Mouse (Mus musculus) gastrocnemius, adult 18-20 months (tissue): ENCODE results near the gene Stx12. TPM values are rescaled to one million over a fixed set of nuclear protein-coding genes. Genes with fewer than 3 reads are reported as not detected.

Source experiments
- DNase-seq: peaks from one replicate; pipeline ENCODE4 v3.0.0; 2021; ENCODE audit warnings: low spot score
- total RNA-seq, 2 experiments: library from RNA; stranded (reverse); gene quantifications; 2 replicates each; pipeline ENCODE4 v1.2.3; 2021

The Stx12 gene
- total RNA-seq, 2 experiments from 2014 or later: 24.6 to 26.5 TPM

DNA sequence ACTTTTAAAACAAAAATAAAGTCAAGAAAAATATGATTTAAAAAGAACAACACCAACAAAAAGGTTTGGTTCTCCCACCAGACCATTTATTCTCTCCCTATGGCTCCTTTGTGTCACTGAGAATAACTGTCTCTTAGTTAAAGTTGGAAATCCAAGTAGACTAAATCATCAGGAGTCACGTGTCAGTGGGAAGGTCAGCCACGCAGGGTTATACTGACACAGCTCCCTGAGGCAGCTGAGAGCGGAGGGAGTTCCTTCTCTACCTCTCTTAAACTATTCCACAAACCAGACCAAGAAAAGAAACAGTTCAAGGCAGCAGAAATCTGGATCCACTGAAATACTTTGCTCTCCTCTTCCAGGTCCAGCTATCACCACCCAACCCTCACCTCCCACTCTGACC, 13.2 kb downstream of the Stx12 start:
- no peak for DNase-seq

DNA sequence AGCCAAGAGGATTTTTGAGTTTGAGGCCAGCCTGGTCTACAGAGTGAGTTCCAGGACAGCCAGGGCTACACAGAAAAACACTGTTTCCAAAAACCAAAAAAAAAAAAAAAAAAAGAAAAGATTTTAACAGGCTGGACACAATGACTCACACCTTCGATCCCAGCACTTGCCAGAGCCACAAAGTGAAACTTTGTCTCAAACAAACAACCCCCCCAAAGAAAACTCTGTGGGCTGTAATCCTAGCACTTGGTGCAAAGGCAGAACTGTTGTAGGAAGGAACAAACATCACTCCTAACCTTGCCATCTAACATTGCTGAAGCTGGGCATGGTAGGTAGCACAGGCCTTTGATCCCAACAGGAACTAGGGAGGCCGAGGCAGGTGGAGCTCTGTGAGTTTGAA, 19.5 kb downstream of the Stx12 start:
- DNase-seq: no peak

DNA sequence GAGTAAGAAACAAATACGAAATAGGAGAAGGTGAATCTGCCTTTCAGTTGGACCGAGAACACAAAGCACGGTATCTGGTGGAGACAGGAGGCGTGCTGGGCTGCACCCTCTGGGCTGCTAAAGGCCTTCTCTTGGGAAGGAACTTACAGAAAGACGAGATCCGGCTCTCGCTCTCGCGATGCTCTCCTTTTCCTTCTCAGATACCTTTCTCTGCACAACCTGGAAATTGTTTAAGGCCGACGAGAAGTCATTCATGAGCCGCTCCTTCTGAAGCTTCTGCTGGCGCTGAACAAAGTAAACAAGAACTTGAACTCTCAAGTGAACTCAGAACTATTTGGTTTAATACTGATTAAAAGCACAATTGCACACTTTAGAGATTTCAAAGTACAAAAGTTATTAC, 21.3 kb downstream of the Stx12 start:
- no peak for DNase-seq

DNA sequence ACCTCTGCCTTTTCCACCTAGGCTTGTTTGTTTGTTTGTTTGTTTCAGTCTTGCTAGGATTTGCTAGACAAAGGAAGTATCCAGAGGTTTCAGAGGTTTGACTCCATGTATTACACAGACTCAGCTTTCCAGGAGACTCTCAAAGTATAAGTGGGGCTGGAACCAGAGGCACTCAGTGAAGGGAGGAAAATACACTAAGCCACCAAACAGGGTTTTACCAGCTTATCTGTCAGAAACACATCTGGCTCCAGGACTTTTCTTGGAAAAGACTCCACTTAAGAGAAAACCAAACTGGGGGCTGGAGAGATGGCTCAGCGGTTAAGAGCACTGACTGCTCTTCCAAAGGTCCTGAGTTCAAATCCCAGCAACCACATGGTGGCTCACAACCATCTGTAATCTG, 23.4 kb downstream of the Stx12 start:
- no peak for DNase-seq

DNA sequence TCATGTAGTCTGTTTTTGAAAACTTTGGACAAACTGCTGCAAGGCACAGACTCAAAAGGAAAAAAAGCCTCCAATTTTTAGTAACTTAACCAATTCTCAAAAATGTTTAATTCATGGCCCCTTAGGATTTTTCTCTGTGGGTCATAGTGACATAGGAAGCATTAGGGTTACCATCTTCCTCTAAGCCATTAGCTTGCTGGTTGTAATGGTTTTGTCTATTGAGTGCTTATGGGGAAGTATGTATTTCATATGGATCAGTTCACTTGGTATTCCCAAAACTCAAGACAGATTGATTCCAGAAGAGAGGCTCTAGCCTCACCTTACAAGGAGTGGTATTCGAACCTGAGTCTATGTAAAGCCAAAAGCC, 40.6 kb downstream of the Stx12 start:
- DNase-seq: no peak

DNA sequence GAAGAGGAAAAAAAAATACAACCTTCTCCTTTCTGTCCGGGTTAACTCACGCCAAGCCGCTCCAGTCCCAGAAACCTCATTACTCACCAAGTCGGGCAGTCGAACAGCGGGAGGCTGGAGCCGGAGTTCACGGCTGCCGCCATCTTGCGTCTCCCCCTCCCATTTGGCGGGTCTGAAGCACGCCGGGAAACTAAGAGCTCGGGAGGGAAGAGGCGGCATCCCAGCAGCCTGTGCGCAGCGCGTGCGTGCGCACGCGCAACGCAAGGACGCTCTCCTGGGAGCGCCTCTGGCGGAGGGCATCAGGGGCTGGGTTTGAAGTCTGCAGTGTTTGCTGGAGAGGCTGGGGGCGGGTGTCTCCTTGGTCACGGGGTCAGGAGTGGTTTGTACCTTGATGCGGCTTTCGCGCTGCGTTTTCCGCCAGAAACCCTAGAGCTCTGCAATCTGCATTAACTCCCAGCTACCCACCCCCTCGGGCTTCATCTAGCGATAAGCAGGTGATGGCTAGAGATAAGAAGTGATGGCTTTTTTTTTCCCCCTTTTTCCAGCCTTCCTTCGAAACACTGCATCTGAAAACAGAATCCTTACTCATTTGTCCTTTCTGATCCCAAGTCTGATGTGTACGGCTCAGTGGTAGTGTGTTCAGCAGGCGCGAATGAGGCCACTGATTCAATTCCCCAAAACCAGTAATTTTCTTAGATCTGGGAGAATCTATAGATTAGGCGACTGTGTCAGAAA, 41.2 kb downstream of the Stx12 start, which contains the start of gene Ppp1r8:
Ppp1r8 (minus strand) TSS at position 200 of the 735 bp plus-strand sequence.
- DNase-seq: peak; percentile 87

DNA sequence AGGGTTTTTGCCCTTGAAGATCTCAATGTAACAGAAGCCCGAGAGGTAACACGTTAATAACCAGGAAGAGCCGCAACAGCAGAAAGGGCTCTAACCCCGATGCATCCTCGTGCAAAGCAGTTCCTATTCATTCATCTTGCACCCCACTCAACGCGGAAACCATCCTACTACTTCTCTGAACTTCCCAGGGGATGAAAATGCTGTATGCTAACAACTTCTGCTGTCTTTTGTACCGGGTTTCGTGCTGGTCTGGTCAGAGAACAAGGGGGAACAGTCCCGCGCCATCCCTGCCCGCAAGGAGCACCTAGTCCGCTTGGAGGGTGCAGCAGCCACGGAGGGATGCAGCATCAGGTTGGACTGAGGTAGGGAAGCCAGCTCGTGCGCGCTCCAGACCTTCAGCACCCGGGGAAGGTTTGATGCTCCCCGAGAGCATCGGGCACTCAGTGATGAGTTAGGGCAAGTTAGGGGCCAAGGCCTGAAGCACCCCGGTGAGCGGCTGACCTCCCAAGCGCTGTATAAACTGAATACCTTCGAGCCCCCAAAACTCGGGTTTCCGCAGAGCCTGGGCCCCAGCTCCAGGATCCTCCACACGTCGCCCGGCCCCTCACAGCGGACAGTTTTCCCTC, 41.9 kb downstream of the Stx12 start:
- DNase-seq: no peak

DNA sequence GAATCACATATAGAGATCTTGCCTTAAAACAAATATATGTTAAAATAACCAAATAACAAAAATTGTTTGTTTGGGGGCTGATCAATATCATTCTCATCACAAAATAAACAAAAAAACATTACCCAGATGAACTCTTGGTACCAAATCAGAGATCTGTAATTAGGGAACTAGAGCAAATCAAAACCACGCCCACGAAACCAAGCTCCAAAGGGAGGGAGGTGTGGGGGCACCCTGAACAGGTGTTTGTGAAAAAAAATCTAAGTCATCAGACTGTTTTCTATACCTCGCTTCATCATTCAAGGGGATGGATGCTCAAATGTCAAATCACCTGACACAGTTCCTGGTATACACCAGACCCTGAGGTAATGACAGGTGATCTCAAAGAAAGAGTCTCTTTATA, 42.8 kb downstream of the Stx12 start:
- no peak for DNase-seq

DNA sequence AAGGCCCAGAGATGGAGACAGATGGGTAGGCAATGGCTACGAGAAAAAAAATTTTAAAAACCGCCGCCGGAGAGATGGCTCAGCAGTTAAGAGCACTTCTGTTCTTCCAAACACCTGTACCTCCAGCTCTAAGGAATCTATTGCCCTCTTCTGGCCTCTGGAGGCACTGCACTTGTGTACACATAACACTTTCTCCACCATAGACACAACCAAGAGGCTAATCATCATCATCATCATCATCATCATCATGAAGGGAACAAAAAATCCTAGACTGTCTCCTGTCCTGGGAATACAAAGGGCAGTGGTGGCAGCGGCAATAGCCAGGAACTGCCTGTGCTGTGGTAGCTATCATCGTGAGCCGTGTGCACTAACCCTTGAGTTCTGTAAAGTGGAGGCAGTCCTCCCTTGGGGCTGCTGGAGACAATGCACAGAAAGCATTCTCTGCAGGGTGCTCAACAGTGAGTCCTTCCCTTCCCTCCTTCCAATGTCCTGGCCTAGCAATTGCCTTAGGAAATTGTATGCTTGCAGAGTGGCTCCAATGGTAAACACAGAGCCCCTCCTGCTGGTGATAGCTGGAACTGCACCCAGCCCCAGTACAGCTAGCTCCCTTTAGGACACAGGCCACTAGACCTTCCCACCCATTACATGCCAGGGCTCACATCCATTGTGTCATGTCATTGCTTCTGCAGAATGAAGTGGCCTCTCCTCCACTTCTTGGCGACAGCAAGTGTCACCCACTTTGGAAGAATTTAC, 60.5 kb downstream of the Stx12 start:
- DNase-seq: peak; percentile 55

DNA sequence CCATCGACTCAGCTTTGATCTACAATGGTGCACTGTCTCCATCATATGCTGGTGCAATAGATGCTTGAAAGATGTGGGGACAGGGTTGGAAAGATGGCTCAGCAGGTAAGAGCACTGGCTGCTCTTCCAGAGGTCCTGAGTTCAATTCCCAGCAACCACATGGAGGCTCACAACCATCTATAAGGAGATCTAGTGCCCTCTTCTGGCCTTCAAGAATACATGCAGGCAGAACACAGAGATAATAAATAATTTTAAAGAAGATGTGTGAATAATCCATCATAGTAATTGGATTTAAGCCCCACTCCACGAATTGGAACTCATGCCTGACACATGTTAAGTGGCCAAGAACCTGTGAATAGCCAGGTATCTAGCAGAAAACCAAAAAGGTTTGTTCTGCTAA, 65.9 kb downstream of the Stx12 start:
- no peak for DNase-seq

DNA sequence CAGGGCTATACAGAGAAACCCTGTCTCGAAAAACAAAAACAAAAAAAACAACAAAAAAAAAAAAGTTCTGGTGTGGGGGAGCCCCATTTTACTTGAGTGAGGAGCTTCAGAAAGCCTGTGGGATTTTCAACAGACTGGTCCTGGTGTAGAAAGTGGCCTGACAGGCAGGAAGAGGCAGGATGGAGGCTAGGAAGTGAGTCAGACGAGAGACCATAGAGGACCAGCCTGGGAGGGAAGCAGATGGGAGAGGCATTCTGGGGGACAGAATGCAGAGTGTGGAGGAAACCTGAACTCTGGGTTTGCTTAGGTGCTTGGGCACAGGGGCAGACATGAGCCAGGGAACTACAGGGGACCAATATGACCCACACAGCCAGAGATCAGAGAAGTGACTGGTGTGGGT, 67.5 kb downstream of the Stx12 start:
- DNase-seq: no peak

DNA sequence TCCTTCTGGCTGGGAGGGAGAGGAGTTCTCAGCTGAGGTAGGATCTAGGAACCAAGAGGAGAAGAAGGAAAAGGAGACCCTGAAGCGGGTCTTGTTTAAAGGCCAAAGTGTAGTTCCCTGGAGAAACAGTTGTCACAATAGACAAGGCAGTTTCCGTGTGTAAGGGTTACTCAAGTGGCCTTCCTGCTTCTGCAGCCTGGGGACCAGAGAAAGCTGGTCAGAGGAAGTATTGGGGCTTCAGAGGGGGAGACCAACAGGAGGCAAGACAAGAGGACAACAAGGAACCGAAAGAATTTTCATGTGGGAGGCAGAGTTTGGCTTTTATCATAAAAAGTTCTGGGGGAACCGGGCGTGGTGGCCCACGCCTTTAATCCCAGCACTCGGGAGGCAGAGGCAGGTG, 67.9 kb downstream of the Stx12 start:
- no peak for DNase-seq

DNA sequence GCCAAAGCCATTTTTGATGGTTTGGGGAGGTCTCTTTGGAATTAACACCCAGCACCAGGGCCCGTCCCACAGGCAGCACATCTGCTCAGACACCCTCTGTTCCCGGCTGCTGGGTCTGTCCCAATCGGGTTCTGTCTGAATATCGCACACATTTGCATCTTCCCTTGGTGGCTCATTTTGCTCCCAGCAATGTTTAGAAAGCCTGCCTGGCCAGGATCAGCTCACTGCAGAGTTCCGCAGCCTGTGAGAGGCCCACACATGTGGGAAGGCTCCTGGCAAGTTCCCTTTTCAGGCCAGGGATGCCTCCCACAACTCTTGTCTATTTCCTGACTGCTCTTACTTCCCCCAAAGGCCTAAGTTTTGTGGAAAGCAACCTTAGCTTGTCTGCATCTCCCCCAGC, 74.7 kb downstream of the Stx12 start:
- DNase-seq: no peak

DNA sequence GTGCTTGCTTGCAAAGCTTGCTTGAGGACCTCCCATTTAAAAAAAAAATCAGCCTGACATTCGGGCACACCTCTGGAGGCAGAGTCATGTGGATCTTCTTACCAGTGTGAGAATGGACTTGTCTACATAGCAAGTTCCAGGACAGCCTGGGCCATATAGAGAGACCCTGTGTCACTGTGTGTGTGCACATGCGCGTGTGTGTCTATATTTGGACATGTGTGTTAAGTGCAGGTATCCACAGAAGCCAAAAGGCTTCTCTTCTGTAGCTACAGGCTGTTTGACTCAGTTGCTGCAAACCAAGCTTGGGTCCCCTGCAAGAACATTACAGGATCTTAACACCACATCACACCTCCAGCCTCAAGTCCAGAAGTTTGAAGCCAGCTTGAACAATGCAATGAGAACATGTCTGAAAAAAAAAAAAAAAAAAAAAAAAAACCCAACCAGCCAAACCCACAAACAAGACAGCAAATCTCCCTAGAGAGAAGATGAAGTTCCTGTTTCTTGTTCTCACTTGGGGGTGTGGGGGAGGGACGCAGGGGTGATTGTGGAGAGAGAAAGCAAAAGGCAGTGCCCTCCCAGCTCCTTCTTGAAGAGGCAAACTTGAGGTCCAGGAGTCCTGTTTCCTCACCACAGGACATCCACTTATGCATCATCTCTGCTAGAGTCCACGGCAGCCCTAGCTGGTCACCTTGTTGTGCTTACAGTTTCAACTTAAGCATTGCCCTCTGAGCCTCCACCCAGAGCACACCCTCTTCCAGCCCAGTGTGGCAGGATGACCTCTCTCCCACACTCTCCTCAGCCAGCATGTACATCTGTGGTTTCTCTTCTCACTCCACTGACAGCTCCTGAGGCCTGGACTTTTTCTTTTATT, 76.3 kb downstream of the Stx12 start:
- no peak for DNase-seq

DNA sequence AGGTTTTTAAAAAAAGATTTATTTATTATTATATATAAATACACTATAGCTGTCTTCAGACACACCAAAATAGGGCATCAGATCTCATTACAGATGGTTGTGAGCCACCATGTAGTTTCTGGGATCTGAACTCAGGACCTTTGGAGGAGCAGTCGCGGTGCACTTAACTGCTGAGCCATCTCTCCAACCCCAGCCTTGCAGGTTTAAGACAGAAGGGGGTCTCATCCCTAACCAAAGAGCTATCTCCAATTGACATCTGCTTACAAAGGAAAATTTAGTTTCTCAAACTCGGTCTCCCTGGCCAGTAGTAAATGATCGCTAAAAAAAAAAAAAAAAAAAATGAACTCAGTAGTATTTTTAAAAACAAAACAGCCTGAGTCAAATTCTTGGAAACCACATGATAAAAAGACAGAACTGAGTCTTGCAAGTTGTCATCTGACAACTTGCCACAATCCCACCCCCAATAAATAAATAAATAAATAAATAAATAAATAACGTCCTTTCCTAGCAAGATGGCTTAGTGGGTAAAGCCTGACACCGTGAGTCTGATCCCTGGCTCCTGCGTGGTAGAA, 77.6 kb downstream of the Stx12 start:
- no peak for DNase-seq

DNA sequence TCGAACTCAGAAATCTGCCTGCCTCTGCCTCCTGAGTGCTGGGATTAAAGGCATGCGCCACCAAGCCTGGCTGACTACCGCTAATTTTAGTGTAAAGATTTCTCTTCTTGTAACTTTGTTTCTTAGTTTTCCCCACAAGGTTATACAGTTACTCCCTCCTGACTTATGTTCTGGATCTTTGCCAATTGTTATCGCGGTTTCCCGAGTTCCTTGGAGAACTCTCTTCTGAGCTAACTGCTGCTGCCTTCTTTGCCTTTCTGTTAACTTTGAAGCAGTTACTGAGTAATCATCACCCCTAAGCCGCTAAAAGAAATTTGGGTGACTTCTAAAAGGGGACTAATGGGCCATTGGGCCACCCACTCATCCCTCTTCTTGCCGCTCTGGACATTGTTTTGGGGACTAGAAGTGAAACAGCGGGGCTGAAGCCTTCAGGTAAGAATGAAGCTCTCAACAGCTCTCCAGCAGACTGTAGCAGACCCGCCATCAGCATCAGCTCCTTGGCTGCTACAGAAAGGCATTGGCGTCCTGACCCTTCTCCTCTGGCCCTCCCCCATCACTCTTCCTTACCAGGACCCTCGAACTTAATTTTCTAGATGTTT, 78.6 kb downstream of the Stx12 start:
- no peak for DNase-seq

DNA sequence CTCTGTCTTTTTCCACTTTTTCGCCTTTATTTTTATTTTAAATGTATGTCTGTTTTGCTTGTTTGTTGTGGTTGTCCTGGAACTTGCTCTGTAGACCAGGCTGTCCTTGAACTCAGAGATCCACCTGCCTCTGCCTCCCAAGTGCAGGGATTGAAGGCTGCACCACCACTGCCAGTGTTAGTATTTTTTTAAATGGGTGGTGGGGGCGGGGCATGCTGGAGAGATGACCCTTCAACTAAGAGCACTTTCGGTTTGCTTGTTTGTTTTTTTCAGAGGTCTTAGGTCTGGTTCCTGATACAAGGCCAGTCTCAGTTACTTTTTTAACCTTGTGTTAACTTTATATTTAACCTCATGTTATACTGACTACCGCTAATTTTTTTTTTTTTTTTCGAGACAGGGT, 79.2 kb downstream of the Stx12 start:
- no peak for DNase-seq

DNA sequence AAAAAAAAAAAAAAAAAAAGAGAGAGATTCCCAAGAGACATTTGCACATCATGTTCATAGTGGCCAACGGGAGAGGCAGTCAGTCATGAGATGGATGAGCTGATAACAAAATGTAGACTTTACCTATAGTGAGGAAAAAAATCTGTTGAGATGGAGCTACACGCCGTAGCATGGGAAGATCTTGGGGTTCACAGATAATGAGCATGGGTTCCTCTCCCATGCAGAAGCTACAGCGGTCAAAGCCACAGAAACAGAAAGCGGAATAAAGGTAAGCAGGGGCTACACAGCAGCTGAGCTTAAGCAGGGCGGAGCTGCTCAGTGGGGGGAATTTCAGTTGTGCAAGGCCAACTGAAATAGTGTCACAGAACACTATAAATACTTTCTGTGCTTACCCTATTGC, 80.0 kb downstream of the Stx12 start:
- no peak for DNase-seq

DNA sequence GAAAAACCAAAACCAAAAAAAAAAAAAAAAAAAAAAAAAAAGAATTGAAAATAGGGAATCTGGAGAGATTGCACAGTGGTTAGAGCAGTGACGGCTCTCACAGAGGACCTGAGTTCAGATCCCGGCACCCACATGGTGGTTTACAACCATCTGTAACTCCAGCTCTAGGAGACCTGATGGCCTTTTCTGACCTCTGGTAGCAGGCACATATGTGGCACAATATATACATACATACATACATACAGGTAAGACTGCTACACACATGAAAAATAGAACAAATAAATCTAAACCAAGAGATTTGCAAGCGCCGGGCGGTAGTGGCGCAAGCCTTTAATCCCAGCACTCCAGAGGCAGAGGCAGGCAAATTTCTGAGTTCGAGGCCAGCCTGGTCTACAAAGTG, 80.4 kb downstream of the Stx12 start:
- no peak for DNase-seq
